Mouse (Mus musculus) MEL (cell line): ENCODE measurements around the gene Ccdc142. TPM values are rescaled to one million over a fixed set of nuclear protein-coding genes. Genes with fewer than 3 reads are reported as not detected.

ENCODE experiments used
- DNase-seq: peaks from one replicate; pipeline ENCODE4 v3.0.0; 2011; ENCODE audit warnings: low read depth, low spot score
- H3K27ac ChIP-seq: 2 replicates; pipeline ENCODE4 v1.5.1; 2012; ENCODE audit warnings: low read depth, mild to moderate bottlenecking, control low read depth, low read length, moderate library complexity; ENCODE audit not compliant: control insufficient read depth
- H3K27me3 ChIP-seq, 2 experiments: fragments of 150-350 bp in 1 of 2; sonication (generic) in 1 of 2; 2 replicates each; pipeline ENCODE4 v1.6.1; 2012; ENCODE audit warnings: low read length in 2 of 2, mild to moderate bottlenecking in 2 of 2, improper control_type of control experiment in 1 of 2, moderate library complexity in 1 of 2; ENCODE audit not compliant: insufficient read depth in 2 of 2, control insufficient read depth in 1 of 2
- H3K36me3 ChIP-seq, 2 experiments: 2 replicates each; pipeline ENCODE4 v1.6.1; 2012 to 2014; ENCODE audit warnings: low read length in 2 of 2, improper control_type of control experiment in 1 of 2, inconsistent platforms in 1 of 2, mild to moderate bottlenecking in 1 of 2; ENCODE audit not compliant: insufficient read depth in 2 of 2, control insufficient read depth in 1 of 2
- H3K4me1 ChIP-seq, 2 experiments: fragments of 150-350 bp in 1 of 2; sonication (generic) in 1 of 2; 2 replicates each; pipeline ENCODE4 v1.6.1; 2012; ENCODE audit warnings: low read length in 2 of 2, improper control_type of control experiment in 1 of 2, mild to moderate bottlenecking in 1 of 2; ENCODE audit not compliant: insufficient read depth in 2 of 2, control insufficient read depth in 1 of 2
- H3K4me3 ChIP-seq, 2 experiments: fragments of 150-350 bp in 1 of 2; sonication (generic) in 1 of 2; 2 replicates each; pipeline ENCODE4 v1.5.1; 2012; ENCODE audit warnings: low read depth in 2 of 2, low read length in 2 of 2, mild to moderate bottlenecking in 2 of 2, moderate library complexity in 2 of 2, control low read depth in 1 of 2, improper control_type of control experiment in 1 of 2; ENCODE audit not compliant: control insufficient read depth in 1 of 2, insufficient read depth in 1 of 2
- H3K79me2 ChIP-seq: 2 replicates; pipeline ENCODE4 v1.6.1; 2012; ENCODE audit warnings: mild to moderate bottlenecking, low read length, moderate library complexity; ENCODE audit not compliant: control insufficient read depth, poor library complexity, insufficient read depth
- H3K9ac ChIP-seq: 2 replicates; pipeline ENCODE4 v1.6.1; 2012; ENCODE audit warnings: low read depth, mild to moderate bottlenecking, control low read depth, low read length, moderate library complexity; ENCODE audit not compliant: control insufficient read depth, poor library complexity, severe bottlenecking
- H3K9me3 ChIP-seq: fragments of 150-350 bp; sonication (generic); replicated peaks from 2 replicates; pipeline ENCODE4 v1.6.1; 2012; ENCODE audit warnings: mild to moderate bottlenecking, low read length, improper control_type of control experiment, moderate library complexity; ENCODE audit not compliant: insufficient read depth
- CHD1 ChIP-seq: IDR thresholded peaks from 2 replicates; pipeline ENCODE4 v1.6.1; 2012; ENCODE audit warnings: low read depth, mild to moderate bottlenecking, inconsistent platforms, low read length, improper control_type of control experiment
- CHD2 ChIP-seq: IDR thresholded peaks from 2 replicates; pipeline ENCODE4 v1.6.1; 2011; ENCODE audit warnings: low read length, improper control_type of control experiment
- CTCF ChIP-seq, 3 experiments: IDR thresholded peaks in 2 of 3; conservative IDR thresholded peaks in 1 of 3; 2 replicates each; pipeline ENCODE4 v1.5.1; 2011 to 2012; ENCODE audit warnings: low read length in 3 of 3, low read depth in 2 of 3, mild to moderate bottlenecking in 2 of 3, improper control_type of control experiment in 1 of 3, inconsistent platforms in 1 of 3, mixed read lengths in 1 of 3, moderate library complexity in 1 of 3; ENCODE audit not compliant: control insufficient read depth in 1 of 3, insufficient read depth in 1 of 3, poor library complexity in 1 of 3, severe bottlenecking in 1 of 3
- E2F4 ChIP-seq: IDR thresholded peaks from 2 replicates; pipeline ENCODE4 v1.6.1; 2011; ENCODE audit warnings: low read depth, low read length, improper control_type of control experiment, borderline replicate concordance
- EP300 ChIP-seq, 2 experiments: IDR thresholded peaks; 2 replicates each; pipeline ENCODE4 v1.6.1; 2011; ENCODE audit warnings: improper control_type of control experiment in 2 of 2, low read length in 2 of 2, low read depth in 1 of 2, mild to moderate bottlenecking in 1 of 2
- ETS1 ChIP-seq: IDR thresholded peaks from 2 replicates; pipeline ENCODE4 v1.6.1; 2012; ENCODE audit warnings: low read depth, mild to moderate bottlenecking, inconsistent platforms, low read length, improper control_type of control experiment, moderate library complexity
- GABPA ChIP-seq: IDR thresholded peaks from 2 replicates; pipeline ENCODE4 v1.6.1; 2012; ENCODE audit warnings: low read depth, mild to moderate bottlenecking, inconsistent platforms, low read length, improper control_type of control experiment, moderate library complexity
- GATA1 ChIP-seq: IDR thresholded peaks from 2 replicates; pipeline ENCODE4 v1.6.1; 2011; ENCODE audit warnings: low read depth, low read length, improper control_type of control experiment
- HCFC1 ChIP-seq: IDR thresholded peaks from 2 replicates; pipeline ENCODE4 v1.6.1; 2012; ENCODE audit warnings: low read depth, mild to moderate bottlenecking, inconsistent platforms, low read length, improper control_type of control experiment, moderate library complexity
- JUND ChIP-seq: IDR thresholded peaks from 2 replicates; pipeline ENCODE4 v1.6.1; 2011; ENCODE audit warnings: low read depth, mild to moderate bottlenecking, improper control_type of control experiment, low read length
- MAX ChIP-seq: IDR thresholded peaks from 2 replicates; pipeline ENCODE4 v1.6.1; 2011; ENCODE audit warnings: low read length, improper control_type of control experiment
- MXI1 ChIP-seq: IDR thresholded peaks from 2 replicates; pipeline ENCODE4 v1.6.1; 2011; ENCODE audit warnings: mild to moderate bottlenecking, low read depth, low read length, improper control_type of control experiment
- MYB ChIP-seq: IDR thresholded peaks from 2 replicates; pipeline ENCODE4 v1.6.1; 2011; ENCODE audit warnings: mild to moderate bottlenecking, low read depth, low read length, improper control_type of control experiment
- MYC ChIP-seq: IDR thresholded peaks from 2 replicates; pipeline ENCODE4 v1.6.1; 2011; ENCODE audit warnings: low read depth, mild to moderate bottlenecking, low read length, improper control_type of control experiment, moderate library complexity
- NELFE ChIP-seq: IDR thresholded peaks from 2 replicates; pipeline ENCODE4 v1.6.1; 2011; ENCODE audit warnings: low read depth, low read length, improper control_type of control experiment
- POLR2A ChIP-seq, 2 experiments: IDR thresholded peaks; 2 replicates each; pipeline ENCODE4 v1.6.1; 2011 to 2012; ENCODE audit warnings: low read length in 2 of 2, mild to moderate bottlenecking in 2 of 2, control low read depth in 1 of 2, improper control_type of control experiment in 1 of 2, low read depth in 1 of 2, moderate library complexity in 1 of 2; ENCODE audit not compliant: control insufficient read depth in 1 of 2, insufficient read depth in 1 of 2, poor library complexity in 1 of 2
- RAD21 ChIP-seq: IDR thresholded peaks from 2 replicates; pipeline ENCODE4 v1.6.1; 2011; ENCODE audit warnings: mild to moderate bottlenecking, low read depth, low read length, improper control_type of control experiment
- RCOR1 ChIP-seq: IDR thresholded peaks from 2 replicates; pipeline ENCODE4 v1.6.1; 2012; ENCODE audit warnings: low read depth, mild to moderate bottlenecking, inconsistent platforms, low read length, improper control_type of control experiment
- SIN3A ChIP-seq: IDR thresholded peaks from 2 replicates; pipeline ENCODE4 v1.6.1; 2012; ENCODE audit warnings: low read length, improper control_type of control experiment, inconsistent platforms
- TAL1 ChIP-seq: IDR thresholded peaks from 2 replicates; pipeline ENCODE4 v1.6.1; 2012; ENCODE audit warnings: mild to moderate bottlenecking, inconsistent platforms, low read length, moderate library complexity, mixed read lengths
- TCF12 ChIP-seq: IDR thresholded peaks from 2 replicates; pipeline ENCODE4 v1.6.1; 2014; ENCODE audit warnings: low read depth, mild to moderate bottlenecking, inconsistent platforms, low read length, improper control_type of control experiment, moderate library complexity
- UBTF ChIP-seq: IDR thresholded peaks from 2 replicates; pipeline ENCODE4 v1.6.1; 2012; ENCODE audit warnings: low read depth, mild to moderate bottlenecking, inconsistent platforms, low read length, improper control_type of control experiment, moderate library complexity, borderline replicate concordance; ENCODE audit not compliant: insufficient read depth
- USF1 ChIP-seq: IDR thresholded peaks from 2 replicates; pipeline ENCODE4 v1.6.1; 2014; ENCODE audit warnings: low read depth, mild to moderate bottlenecking, inconsistent platforms, low read length, improper control_type of control experiment, moderate library complexity
- USF2 ChIP-seq, 2 experiments: IDR thresholded peaks; 2 replicates each; pipeline ENCODE4 v1.6.1; 2011 to 2012; ENCODE audit warnings: improper control_type of control experiment in 2 of 2, low read length in 2 of 2, borderline replicate concordance in 1 of 2, inconsistent platforms in 1 of 2, low read depth in 1 of 2, mild to moderate bottlenecking in 1 of 2; ENCODE audit not compliant: insufficient read depth in 1 of 2
- ZC3H11A ChIP-seq: IDR thresholded peaks from 2 replicates; pipeline ENCODE4 v1.6.1; 2012; ENCODE audit warnings: low read depth, mild to moderate bottlenecking, inconsistent platforms, low read length, improper control_type of control experiment
- ZMIZ1 ChIP-seq: IDR thresholded peaks from 2 replicates; pipeline ENCODE4 v1.6.1; 2012; ENCODE audit warnings: low read depth, mild to moderate bottlenecking, inconsistent platforms, low read length, improper control_type of control experiment, moderate library complexity
- polyA plus RNA-seq, 2 experiments: library from polyadenylated mRNA; stranded (reverse) in 1 of 2; unstranded in 1 of 2; fragments of >175 nt in 1 of 2; fragments of >200 nt in 1 of 2; gene quantifications; 2 replicates each; pipeline versions ENCODE4 v1.2.1 to v1.2.4; 2012; ENCODE audit warnings: low replicate concordance in 2 of 2, low read depth in 1 of 2; ENCODE audit not compliant: insufficient read length in 2 of 2, insufficient read depth in 1 of 2, missing spikeins in 1 of 2
- total RNA-seq: library from RNA; depleted of rRNA; stranded (reverse); fragments of 300-350 nt; gene quantifications from 2 replicates; pipeline ENCODE4 v1.2.3, GENCODE M21; 2012

Ccdc142 gene
- total and polyA plus RNA-seq, 3 experiments: 2.2 to 5.1 TPM; not detected in 1

DNA sequence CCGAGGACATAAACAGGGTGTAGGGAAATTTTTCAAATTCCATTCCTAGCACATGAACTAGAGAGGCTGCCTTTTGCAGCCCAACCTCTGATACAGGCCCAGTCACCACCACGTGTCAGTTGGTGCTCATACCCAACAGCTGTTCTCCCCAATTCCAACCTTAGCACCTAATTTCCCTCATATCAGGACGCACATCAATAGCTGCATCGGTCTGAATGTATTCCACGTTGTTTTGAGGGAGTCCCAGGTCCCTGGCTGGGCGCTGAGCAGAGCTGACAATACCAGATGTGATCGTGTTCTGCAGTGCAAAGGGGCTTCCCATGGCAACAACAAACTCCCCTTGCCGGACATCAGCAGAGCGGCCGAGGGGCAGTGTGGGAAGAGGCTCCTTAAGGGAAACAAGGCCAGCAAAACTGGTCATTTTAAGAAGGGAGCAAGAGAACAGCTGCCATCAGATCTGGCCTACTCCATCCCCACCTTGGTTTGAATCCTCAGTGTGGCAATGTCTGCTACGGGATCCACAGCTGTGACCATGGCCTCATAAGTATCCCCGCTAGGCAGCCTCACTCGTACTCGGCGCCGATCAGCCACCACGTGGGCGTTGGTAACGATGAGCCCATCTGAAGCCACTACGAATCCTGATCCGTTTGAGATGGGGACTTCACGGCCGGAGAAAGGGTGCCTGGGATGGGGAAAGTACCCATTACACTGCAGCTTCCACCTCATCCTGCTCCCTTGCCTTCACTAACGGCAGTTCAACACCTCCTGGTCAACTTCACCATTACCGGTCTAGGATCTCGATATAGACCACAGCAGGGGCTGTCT lies 48.1 kb upstream of the Ccdc142 start:
- Histone ChIP-seq H3K79me2 (peaks cover 41% of the 10 kb centered on the region), H3K27me3 (no peaks in the 10 kb centered on the region), H3K27ac (peak overlapping the region; percentile 58), H3K9ac (peak overlapping the region; percentile 87), H3K4me1 (peaks cover 0 to 18% of the 10 kb centered on the region in 2 experiments; a peak in 3 of 4 replicates), H3K9me3 (no peaks in the 10 kb centered on the region)
- DNase-seq: peak; percentile 74
- TF ChIP-seq USF2 (IDR thresholded peaks at IDR 0.05; ENCODE audit: borderline replicate concordance in 1 of 2, insufficient read depth in 1 of 2, low read depth in 1 of 2, low read length in 2 of 2): no peak
- no peak for TF ChIP-seq TCF12
- TF ChIP-seq MYC: peak; percentile 88
- no peak for TF ChIP-seq HCFC1
- peak; percentile 43; the same call in 1 of the 2 replicates for TF ChIP-seq MAX
- peak; percentile 84 for TF ChIP-seq MXI1
- no peak for TF ChIP-seq CHD1
- TF ChIP-seq POLR2A (IDR thresholded peaks at IDR 0.05; ENCODE audit: control insufficient read depth in 1 of 2, insufficient read depth in 1 of 2, low read depth in 1 of 2, low read length in 2 of 2, poor library complexity in 1 of 2): peak; percentile 17 to 19; a peak in 1 of 4 replicates
- 0 out of 2 replicates have a peak, but pooled peaks have one; percentile 21 for TF ChIP-seq USF1
- TF ChIP-seq ETS1: no peak
- TF ChIP-seq, all 39 proteins: peak for 5
- Histone ChIP-seq H3K36me3 (peaks cover 0 to 14% of the 10 kb centered on the region in 2 experiments), H3K4me3 (peak overlapping the region; percentile 68 to 87)

DNA sequence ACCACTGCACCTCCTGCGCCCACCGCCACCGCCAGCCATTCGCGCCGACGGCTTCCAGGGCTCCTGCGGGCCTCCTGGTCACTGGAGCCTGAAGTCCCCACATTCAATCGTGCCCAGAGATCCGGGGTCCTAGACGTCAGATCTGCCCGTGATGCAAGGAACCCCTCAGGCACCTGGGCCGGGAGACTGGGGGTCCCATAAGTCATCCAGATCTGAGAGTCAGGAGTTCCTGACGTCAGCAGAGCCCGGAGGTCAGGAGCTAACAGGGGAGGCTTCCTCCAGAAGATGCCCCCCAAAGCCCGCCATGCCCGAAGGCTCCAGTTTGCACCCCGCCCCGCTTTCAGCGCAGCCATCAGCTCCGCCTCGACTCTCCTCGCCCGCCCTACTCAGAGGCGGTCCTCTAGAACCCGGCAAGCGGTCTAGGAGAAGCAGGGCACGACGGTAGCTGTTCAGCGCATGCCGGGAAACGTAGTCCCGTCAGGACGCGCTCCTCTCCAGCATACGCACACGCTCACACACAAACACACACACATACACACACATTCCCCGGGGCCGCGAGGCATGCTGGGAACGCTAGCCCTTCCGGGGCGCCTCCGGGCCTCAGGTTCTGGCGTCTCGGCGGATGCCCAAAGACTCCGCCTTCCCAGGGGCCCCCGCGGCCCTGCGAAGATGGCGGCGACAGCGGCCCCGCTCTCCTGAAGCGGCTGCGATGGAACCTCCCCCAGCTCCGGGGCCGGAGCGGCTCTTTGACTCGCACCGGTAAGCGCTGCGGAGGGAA lies 47.1 kb upstream of the Ccdc142 start, which contains the start of gene Aup1:
Aup1 (plus strand) TSS at position 448 of the 778 bp plus-strand sequence.
- H3K79me2 ChIP-seq: peaks cover 41% of the 10 kb centered on the region
- peak within 1 kb of the TSS; percentile 68 to 87 for H3K4me3 ChIP-seq
- no peaks in the 10 kb centered on the region for H3K9me3 ChIP-seq
- peak within 1 kb of the TSS; percentile 75 for H3K27ac ChIP-seq
- peaks cover 0 to 14% of the 10 kb centered on the region in 2 experiments for H3K36me3 ChIP-seq
- peaks cover 0 to 18% of the 10 kb centered on the region in 2 experiments; a peak in 3 of 4 replicates for H3K4me1 ChIP-seq
- DNase-seq: peak; percentile 99
- no peaks in the 10 kb centered on the region for H3K27me3 ChIP-seq
- H3K9ac ChIP-seq: peak within 1 kb of the TSS; percentile 97
- peak; percentile 88 for TF ChIP-seq MXI1
- no peak for TF ChIP-seq GABPA
- peak; percentile 99 for TF ChIP-seq HCFC1
- no peak for TF ChIP-seq RAD21
- TF ChIP-seq CTCF (IDR thresholded peaks at IDR 0.05 in 2 of 3, conservative IDR thresholded peaks at IDR 0.05 in 1 of 3; ENCODE audit: control insufficient read depth in 1 of 3, insufficient read depth in 1 of 3, low read depth in 2 of 3, low read length in 3 of 3, poor library complexity in 1 of 3, severe bottlenecking in 1 of 3): no peak
- TF ChIP-seq ETS1: peak; percentile 76
- no peak for TF ChIP-seq JUND
- 0 out of 2 replicates have a peak, but pooled peaks have one; percentile 82 for TF ChIP-seq E2F4
- TF ChIP-seq MYB: no peak
- TF ChIP-seq EP300 (IDR thresholded peaks at IDR 0.05; ENCODE audit: low read depth in 1 of 2, low read length in 2 of 2): 0 out of 4 replicates have a peak, but pooled peaks of 1 of the 2 experiments have one; percentile 34
- peak; percentile 90 for TF ChIP-seq NELFE
- 0 out of 2 replicates have a peak, but pooled peaks have one; percentile 31 for TF ChIP-seq RCOR1
- peak; percentile 74 for TF ChIP-seq ZMIZ1
- TF ChIP-seq GATA1: no peak
- TF ChIP-seq TCF12: peak; percentile 86
- peak; percentile 63 to 82; a peak in 3 of 4 replicates for TF ChIP-seq POLR2A (IDR thresholded peaks at IDR 0.05; ENCODE audit: control insufficient read depth in 1 of 2, insufficient read depth in 1 of 2, low read depth in 1 of 2, low read length in 2 of 2, poor library complexity in 1 of 2)
- TF ChIP-seq TAL1: no peak
- TF ChIP-seq ZC3H11A: no peak
- TF ChIP-seq CHD2: no peak
- no peak for TF ChIP-seq UBTF
- peak; percentile 51; the same call in 1 of the 2 replicates for TF ChIP-seq USF1
- peak; percentile 95 for TF ChIP-seq SIN3A
